Mouse (Mus musculus) effector memory CD4-positive, alpha-beta T cell, adult 7 months (primary cell): ENCODE results near the gene Eif3b. TPM values are rescaled to one million over a fixed set of nuclear protein-coding genes. Genes with fewer than 3 reads are reported as not detected.

ENCODE experiments used
- polyA plus RNA-seq: library from polyadenylated mRNA; unstranded; fragments of 100-300 nt; shearing (Covaris generic); gene quantifications from one replicate; pipeline ENCODE4 v1.2.1, GENCODE M21; 2017

Gene Eif3b
- 166 TPM for polyA plus RNA-seq

DNA sequence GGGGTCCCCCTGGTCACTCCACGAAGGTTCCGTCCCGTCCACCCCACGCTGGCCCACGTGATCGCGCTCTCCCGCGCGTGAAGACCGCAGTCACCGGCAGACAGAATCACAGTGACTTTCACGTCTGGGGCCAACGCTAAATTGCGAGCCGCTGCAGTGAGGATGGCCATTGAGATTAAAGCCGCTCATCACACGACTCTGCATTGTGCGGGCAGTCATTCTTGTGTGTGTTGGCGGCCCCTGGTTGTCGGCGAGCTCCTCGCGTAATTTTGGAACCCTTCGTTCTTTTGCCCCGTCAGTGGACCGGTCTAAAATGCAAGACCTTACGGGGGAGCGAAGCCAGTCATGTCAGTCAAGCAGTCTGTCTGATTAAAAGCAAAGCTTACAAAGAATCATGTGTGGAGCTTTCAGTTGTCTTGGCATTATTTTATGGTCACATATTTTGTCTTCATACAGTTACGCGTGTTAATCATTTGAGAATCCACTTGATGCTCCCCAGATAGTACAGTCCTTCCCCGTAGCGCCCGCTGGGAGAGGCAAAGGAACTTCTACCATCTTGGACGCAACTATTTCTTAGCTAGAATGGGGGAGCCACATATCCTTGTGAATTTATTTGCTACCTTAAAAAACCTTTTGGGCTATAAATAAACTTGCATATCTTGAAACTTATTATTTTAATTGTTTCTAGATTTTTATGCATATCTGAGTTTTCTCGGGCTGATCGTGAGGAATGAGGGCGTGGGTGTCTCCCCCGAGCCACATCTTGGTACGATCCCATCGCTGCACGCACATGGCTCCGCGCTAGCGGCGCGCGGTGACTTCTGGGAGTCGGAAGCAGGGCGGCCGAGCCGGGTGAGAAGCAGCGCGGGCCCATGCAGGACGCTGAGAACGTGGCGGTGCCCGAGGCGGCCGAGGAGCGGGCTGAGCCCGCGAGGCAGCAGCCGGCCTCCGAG, at the start of gene Eif3b:
TSS of gene Eif3b (plus strand) at position 840 of the 953 bp plus-strand sequence.

DNA sequence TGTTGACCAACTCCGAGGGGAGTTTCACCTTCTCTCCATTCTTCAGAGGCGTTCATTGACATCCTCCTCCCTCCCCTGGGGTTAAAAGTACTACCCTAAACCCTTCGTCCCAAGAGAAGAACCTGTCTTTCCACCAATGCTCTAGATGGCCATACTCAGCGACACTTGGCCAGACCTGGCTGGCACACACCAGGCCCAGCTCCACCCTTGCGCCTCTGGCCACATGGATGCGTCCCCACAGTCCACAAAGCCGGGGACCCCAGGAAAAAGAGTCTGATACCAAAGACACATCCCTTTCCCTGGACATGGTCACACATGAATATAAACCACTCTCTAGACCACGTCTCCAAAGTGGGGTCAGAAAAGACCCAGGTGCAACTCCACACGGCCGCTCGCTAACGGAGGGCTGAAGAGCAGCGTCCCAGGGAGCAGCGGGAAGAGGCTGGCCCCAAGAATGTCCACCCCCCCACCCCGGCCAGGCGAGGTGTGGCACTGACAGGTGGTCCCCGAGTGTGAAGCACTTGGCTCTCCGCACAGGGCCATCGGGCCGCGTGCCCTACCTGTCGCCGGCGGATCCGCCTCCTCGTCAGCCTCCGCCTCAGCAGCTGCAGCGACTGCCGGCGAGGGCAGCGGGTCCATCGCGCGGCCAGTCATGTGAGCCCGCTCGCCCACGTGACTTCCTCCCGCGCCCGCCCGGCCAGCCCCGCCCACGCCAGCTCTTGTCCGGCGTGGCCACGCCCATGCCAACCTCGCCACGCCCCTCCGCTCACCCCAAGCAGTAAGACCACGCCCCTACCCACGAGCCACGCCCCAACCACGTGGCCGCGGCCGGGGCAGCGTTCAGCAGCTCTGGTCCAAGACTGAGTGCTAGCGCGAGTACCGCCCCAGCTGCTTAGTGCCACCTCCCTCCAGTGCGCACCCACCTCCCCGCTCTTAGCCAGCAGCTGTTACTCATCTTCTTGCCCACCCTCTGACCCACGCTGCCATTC, 30.2 kb upstream of the Eif3b start, which contains the start of gene Snx8:
TSS of gene Snx8 (minus strand) at position 675 of the 989 bp plus-strand sequence.

DNA sequence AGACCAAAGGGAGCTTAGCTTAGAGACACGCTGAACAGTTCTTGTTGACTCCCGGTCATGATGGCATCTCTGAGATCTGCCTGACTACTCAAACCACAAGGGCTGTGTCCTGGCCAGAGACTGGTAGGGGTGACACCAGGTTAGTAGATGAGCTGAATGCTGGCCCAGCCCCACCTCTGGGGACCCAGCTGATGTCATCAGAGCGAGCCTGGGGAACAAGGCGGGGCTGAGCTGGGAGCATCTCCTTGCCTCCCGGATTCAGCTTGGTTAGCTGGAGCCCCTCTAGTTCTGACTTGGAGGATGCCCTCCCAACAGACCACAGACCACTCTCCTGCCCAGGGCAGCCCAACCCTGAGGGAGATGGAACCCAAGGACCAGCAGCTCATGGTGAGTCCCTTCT, 26.2 kb downstream of the Eif3b start, which contains the start of gene Gm4869:
TSS of gene Gm4869 (plus strand) at position 301 of the 400 bp plus-strand sequence.

Other genes with a start within 250 kb of the Eif3b start
- 20.0 TPM for gene Mad1l1, start 97.8 kb upstream of the Eif3b start, polyA plus RNA-seq
- gene Nudt1, start 97.7 kb upstream of the Eif3b start, polyA plus RNA-seq, result 6.4 TPM
- 1.6 TPM for gene Mrm2, start 87.4 kb upstream of the Eif3b start, polyA plus RNA-seq
- gene Snx8, start 30.1 kb upstream of the Eif3b start, polyA plus RNA-seq, result 4.9 TPM
- gene Gm4869, start 26.3 kb downstream of the Eif3b start, polyA plus RNA-seq, result not detected
- 10.7 TPM for gene Chst12, start 86.2 kb downstream of the Eif3b start, polyA plus RNA-seq
- 1.3 TPM for gene Grifin, start 145.7 kb downstream of the Eif3b start, polyA plus RNA-seq
- gene Lfng, start 188.0 kb downstream of the Eif3b start, polyA plus RNA-seq, result 88.4 TPM
- 6.9 TPM for gene Ttyh3, start 229.7 kb downstream of the Eif3b start, polyA plus RNA-seq